Mouse (Mus musculus): ENCODE measurements around the gene Eif4enif1. TPM values are rescaled to one million over a fixed set of nuclear protein-coding genes. Genes with fewer than 3 reads are reported as not detected.
A peak's percentile ranks its signal among the peaks of the same experiment; 100 is the strongest.

Eif4enif1 gene
- total RNA-seq, 2 experiments from 2014 or later = 59.0 to 67.2 TPM

DNA sequence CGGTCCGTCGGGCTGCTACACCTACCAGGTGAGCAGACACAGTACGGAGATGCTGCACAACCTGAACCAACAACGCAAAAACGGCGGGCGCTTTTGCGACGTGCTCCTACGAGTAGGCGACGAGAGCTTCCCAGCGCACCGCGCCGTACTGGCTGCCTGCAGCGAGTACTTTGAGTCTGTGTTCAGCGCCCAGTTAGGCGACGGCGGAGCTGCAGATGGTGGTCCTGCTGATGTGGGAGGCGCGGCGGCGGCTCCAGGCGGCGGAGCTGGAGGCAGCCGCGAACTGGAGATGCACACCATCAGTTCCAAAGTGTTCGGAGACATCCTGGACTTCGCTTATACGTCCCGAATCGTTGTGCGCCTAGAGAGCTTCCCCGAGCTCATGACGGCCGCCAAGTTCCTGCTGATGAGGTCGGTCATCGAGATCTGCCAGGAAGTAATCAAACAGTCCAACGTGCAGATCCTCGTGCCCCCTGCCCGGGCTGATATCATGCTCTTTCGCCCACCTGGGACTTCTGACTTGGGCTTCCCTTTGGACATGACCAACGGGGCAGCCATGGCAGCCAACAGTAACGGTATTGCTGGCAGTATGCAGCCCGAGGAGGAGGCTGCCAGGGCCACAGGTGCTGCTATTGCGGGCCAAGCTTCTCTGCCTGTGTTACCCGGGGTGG is 88.6 kb downstream of the Eif4enif1 start:
- DNase-seq (ENCODE audit: low spot score in 2 of 2) = peak; percentile 76
- intact Hi-C loops (cut with DNase I) = loop anchor here (1.0 kb wide), 2 partner anchors 24 to 40 kb away; partner anchors contain the start of genes Drg1 and Pik3ip1

- intact Hi-C loops (cut with DNase I) = no loop called here
These were observed 89.3 kb downstream of the Eif4enif1 start for GRCm38 (mm10) chr11:3291311-3292061.

GRCm38 (mm10) chr11:3292062-3292421 is 89.8 kb downstream of the Eif4enif1 start:
- peak; percentile 28 to 42 for DNase-seq (ENCODE audit: low spot score in 2 of 2)
- intact Hi-C loops (cut with DNase I) = no loop called here

More at GRCm38 (mm10) chr11:3291311-3292061, 89.3 kb downstream of the Eif4enif1 start:
- peak in 1 of 2 experiments; percentile 22 for DNase-seq (ENCODE audit: low spot score in 2 of 2)

DNA sequence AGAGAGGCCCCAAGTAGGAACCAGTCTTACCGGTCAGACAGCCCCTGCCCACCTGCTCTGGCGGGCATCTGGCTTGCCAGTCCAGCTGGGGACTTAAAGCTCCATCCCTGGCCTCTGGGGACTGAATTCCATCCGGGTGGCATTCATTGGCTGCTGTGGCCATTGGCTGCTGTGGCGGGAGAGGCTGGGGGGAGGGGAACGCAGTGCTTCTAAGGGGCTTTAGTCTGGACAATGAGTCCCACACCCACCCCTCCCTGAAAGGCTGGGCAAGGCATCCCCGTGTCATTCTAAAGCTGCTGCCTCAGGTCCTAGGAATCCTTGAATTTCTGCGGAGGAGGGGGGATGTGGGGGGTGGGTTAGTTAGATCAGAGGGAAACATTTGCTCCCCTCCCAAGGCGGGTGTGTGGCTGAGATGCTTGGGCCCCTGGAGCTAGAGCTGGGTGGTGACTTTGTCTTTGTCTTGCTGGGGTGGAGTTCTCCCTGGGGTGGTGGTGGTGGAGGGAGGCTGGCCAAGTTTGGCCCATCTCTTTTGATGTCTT is 90.6 kb downstream of the Eif4enif1 start:
- no peak for DNase-seq (ENCODE audit: low spot score in 2 of 2)
- intact Hi-C loops (cut with DNase I) = no loop called here

- DNase-seq (ENCODE audit: low spot score in 2 of 2) = no peak
- intact Hi-C loops (cut with DNase I) = no loop called here
These were observed 91.2 kb downstream of the Eif4enif1 start for GRCm38 (mm10) chr11:3293361-3293760.

Other genes starting within 250 kb of the Eif4enif1 start
- gene Sfi1, start 8.9 kb upstream of the Eif4enif1 start, total RNA-seq (2021) = 10 to 100 TPM; 43.2 to 49.5 TPM
- 10 to 100 TPM; 89.7 to 91.4 TPM for gene Drg1, start 64.0 kb downstream of the Eif4enif1 start, total RNA-seq (2021)
- 10 to 100 TPM; 39.6 to 43.0 TPM for gene Patz1, start 86.5 kb downstream of the Eif4enif1 start, total RNA-seq (2021)
- 10 to 100 TPM; 25.7 to 26.5 TPM for gene Pik3ip1, start 128.0 kb downstream of the Eif4enif1 start, total RNA-seq (2021)
- 100 to 1,000 TPM; 101 to 104 TPM for gene Limk2, start 206.8 kb downstream of the Eif4enif1 start, total RNA-seq (2021)
- gene Rnf185, start 250.0 kb downstream of the Eif4enif1 start, total RNA-seq (2021) = 10 to 100 TPM; 21.7 to 22.4 TPM